Mouse (Mus musculus) testis, adult 2 months (tissue): ENCODE data around the gene Tssk2. TPM values are rescaled to one million over a fixed set of nuclear protein-coding genes. Genes with fewer than 3 reads are reported as not detected.
A peak's percentile ranks its signal among the peaks of the same experiment; 100 is the strongest.

Experiments used
- H3K27ac ChIP-seq: fragments of 200-500 bp; 2 replicates; pipeline ENCODE4 v1.5.1; 2012; ENCODE audit warnings: low read depth, low read length; ENCODE audit not compliant: control insufficient read depth, insufficient read depth
- H3K27me3 ChIP-seq: fragments of 200-500 bp; 2 replicates; pipeline ENCODE4 v1.6.1; 2012; ENCODE audit warnings: mild to moderate bottlenecking, low read length, moderate library complexity; ENCODE audit not compliant: control insufficient read depth, insufficient read depth
- H3K36me3 ChIP-seq: fragments of 200-500 bp; 2 replicates; pipeline ENCODE4 v1.6.1; 2012; ENCODE audit warnings: mild to moderate bottlenecking, low read length; ENCODE audit not compliant: control insufficient read depth, insufficient read depth
- H3K4me1 ChIP-seq: fragments of 200-500 bp; 2 replicates; pipeline ENCODE4 v1.6.1; 2012; ENCODE audit warnings: low read length; ENCODE audit not compliant: control insufficient read depth, insufficient read depth
- H3K4me3 ChIP-seq: fragments of 200-500 bp; 2 replicates; pipeline ENCODE4 v1.5.1; 2012; ENCODE audit warnings: low read depth, mild to moderate bottlenecking, low read length, moderate library complexity, mixed read lengths; ENCODE audit not compliant: control insufficient read depth
- CTCF ChIP-seq: fragments of 200-500 bp; IDR thresholded peaks from 2 replicates; pipeline ENCODE4 v1.5.1; 2012; ENCODE audit warnings: low read depth, mild to moderate bottlenecking, inconsistent platforms, low read length, moderate library complexity; ENCODE audit not compliant: control insufficient read depth, insufficient read depth, insufficient replicate concordance
- POLR2A ChIP-seq: fragments of 200-500 bp; IDR thresholded peaks from 2 replicates; pipeline ENCODE4 v1.6.1; 2012; ENCODE audit warnings: low read depth, mild to moderate bottlenecking, inconsistent platforms, low read length, moderate library complexity; ENCODE audit not compliant: control insufficient read depth
- polyA plus RNA-seq: library from polyadenylated mRNA; depleted of rRNA; stranded (reverse); fragments of >200 nt; gene quantifications from 2 replicates; pipeline ENCODE4 v1.2.3, GENCODE M21; 2012

Tssk2 gene
- polyA plus RNA-seq, 1 experiment: 898 TPM

DNA sequence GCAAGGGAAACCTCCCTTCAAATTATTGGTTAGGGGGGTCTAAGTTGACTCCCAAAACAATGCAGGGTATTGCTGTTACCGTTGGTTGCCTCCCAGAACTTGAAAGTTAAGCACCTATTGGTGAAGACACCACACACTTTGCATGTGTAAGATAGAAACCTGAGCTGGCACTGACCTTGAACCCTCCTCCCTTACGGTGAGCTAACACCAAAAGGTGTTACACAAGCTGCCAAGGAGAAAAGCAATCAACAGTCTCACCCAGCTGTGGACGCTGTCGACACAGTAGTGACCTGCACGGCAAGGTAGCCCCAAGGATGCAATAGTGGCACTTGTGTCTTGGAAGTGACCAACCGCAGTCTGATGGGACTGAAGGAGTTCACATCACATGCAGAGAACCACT, 14.3 kb upstream of the Tssk2 start:
- Histone ChIP-seq H3K27me3 (no peaks in the 10 kb centered on the region), H3K4me1 (peaks cover 2% of the 10 kb centered on the region; the same call in 1 of the 2 replicates), H3K36me3 (no peaks in the 10 kb centered on the region), H3K27ac (no peak overlapping the region), H3K4me3 (no peak overlapping the region)
- TF ChIP-seq CTCF: no peak
- no peak for TF ChIP-seq POLR2A

DNA sequence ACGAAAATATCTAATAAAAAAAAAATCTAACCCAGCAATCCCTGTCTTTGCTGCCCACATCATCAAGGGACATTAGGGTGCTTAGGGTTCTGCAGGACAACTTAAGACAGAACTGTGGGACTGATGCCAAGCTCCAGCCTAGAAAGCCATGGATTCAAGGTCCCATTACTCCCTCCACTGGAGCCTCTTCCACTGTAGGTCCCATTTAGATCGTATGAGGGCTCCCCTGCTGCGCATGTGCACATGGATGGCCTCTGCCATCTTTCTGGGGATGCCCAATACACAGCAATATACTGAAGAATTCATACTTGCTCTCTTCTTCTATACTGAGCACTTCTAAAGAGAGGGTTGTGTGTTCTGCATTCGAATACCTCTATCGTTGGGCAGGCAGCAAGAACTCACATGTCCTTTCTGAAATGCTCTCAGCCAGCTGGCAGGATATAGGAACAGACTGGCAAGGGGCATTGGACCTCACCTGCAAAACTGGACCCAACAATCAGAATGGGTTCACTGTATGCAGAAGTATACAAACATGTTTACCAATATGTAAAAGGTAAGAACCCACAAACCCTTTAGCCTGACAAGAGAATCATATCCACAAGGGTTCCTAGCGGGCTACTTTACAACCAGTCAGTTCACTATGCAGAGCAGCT, 8.6 kb upstream of the Tssk2 start:
- Histone ChIP-seq H3K4me1 (peaks cover 8% of the 10 kb centered on the region), H3K36me3 (no peaks in the 10 kb centered on the region), H3K27me3 (no peaks in the 10 kb centered on the region), H3K4me3 (peak overlapping the region; percentile 99), H3K27ac (no peak overlapping the region)
- TF ChIP-seq POLR2A (no peak), CTCF (no peak)

DNA sequence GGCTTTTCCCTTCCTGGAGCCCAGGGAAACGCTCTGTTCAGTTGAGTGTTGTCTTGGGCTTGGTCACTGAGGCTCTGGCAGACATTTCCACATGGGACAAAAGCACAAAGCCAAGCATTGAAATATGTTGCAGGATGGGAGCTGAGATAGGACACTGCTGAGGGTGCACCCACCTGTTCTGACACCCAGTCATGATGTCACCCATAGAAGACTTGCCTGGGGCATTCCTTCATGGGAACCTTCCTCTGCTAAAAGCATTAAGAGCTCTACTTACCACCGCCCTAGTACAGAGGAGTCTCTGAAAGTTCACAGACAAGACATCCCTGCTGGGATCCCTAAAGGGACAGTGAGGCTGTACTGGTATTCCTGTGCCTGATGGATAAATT, 8.1 kb upstream of the Tssk2 start:
- no peaks in the 10 kb centered on the region for H3K36me3 ChIP-seq
- peak overlapping the region; percentile 99 for H3K4me3 ChIP-seq
- H3K27me3 ChIP-seq: no peaks in the 10 kb centered on the region
- TF ChIP-seq CTCF (no peak), POLR2A (no peak)
- no peak overlapping the region for H3K27ac ChIP-seq
- H3K4me1 ChIP-seq: peaks cover 8% of the 10 kb centered on the region

DNA sequence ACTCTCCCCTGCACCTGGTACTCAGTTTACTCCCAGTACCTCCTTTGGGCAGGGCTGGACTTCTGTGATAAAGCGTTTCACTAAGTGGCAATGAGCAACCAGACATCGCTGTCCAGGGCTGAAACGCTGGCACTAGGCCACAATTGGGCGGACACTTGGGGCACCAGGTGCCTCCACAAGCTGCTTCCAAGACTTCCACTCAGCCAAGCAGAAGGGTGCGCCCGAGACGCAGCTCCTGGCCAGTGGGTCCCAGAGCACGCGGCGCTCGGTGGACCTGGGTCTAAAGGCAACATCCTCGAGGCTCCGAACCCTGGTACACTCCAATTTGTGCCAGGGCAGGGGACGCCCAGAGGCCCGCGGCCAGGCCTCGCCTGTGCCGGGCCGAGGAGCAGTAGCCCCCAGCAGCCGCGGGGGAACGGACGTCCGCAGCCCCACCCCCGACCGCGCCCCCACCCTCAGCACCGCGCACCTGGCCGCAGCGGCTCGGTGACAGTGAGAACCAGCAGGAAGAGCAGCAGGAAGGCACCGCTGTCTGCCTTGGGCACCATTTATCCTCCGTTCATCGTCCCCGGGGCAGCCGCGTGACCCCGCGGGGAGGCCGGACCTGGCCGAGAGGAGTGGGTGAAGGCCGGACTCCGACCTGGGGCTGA, 7.4 kb upstream of the Tssk2 start:
- peak overlapping the region; percentile 95 for H3K27ac ChIP-seq
- peaks cover 8% of the 10 kb centered on the region for H3K4me1 ChIP-seq
- H3K4me3 ChIP-seq: peak overlapping the region; percentile 99
- TF ChIP-seq POLR2A (no peak), CTCF (no peak)
- H3K27me3 ChIP-seq: no peaks in the 10 kb centered on the region
- H3K36me3 ChIP-seq: no peaks in the 10 kb centered on the region

DNA sequence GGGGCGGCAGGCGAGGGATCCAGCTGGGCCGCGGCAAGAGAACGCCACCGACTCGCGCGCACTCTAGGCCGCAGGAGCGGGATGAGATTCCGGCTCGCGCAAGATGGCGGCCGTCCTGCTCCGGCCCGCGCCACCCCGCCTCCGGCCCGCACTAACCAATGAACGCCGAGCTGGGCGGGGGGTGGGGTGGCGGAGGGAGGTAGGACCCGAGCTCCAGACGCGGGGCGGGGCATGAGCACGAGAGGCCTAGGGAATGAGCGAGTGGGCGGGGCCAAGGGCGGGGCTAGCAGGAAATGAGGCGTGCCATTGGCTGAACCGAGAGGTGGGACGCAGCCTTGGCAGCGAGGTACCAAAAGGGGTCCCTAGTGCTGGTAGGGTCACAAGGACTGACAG, 6.9 kb upstream of the Tssk2 start, which contains the start of gene Gm20518:
Gm20518 (minus strand) TSS at position 105 of the 393 bp plus-strand sequence.
- peak; percentile 63 for TF ChIP-seq POLR2A
- no peak for TF ChIP-seq CTCF
- peak within 1 kb of the TSS; percentile 95 for H3K27ac ChIP-seq
- H3K4me1 ChIP-seq: peaks cover 8% of the 10 kb centered on the region
- H3K27me3 ChIP-seq: no peaks in the 10 kb centered on the region
- peak within 1 kb of the TSS; percentile 99 for H3K4me3 ChIP-seq
- no peaks in the 10 kb centered on the region for H3K36me3 ChIP-seq

DNA sequence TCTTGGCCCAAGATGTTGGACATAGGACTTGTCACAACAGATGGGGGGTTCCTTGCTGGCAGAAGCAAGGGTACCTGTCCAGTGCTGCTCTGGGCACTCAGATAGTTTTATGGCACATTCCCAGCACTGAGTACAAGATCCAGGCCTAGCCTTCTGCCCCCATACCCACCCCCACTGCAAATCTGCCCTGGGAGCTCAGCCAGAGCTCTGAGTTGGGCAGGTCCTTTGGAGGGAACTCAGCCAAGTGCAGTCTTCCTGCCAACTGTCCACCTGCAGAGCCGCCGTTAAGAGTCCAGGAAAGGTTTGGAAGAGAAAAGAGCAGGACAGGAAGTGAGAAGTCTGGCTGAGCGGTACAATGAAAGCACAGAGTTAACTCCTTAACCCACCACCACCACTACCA, 5.8 kb upstream of the Tssk2 start:
- no peaks in the 10 kb centered on the region for H3K36me3 ChIP-seq
- H3K4me3 ChIP-seq: peak overlapping the region; percentile 90
- no peaks in the 10 kb centered on the region for H3K27me3 ChIP-seq
- H3K4me1 ChIP-seq: peaks cover 8% of the 10 kb centered on the region
- H3K27ac ChIP-seq: no peak overlapping the region
- TF ChIP-seq CTCF: no peak
- TF ChIP-seq POLR2A: no peak

DNA sequence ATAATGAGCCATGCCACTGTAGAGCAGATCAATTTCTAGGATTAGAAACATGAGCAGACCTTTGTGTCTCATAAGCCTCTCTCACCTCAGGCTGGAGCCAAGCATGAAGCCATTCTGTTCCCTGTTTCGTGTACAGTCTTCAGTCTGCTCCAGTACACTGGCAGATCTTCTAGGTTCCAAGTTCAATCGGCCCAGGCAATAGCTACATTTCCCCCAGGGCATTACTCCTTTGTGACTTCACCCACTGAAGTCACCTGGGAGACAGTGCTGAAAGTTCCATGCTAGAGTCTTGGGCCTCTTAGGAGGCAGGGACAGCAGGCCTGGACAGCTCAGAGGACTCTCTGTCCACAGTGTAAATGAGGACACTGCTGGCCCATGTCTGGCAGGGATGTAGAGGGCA, 4.5 kb upstream of the Tssk2 start, which contains the start of gene Tssk1:
Tssk1 (plus strand) TSS at position 301 of the 400 bp plus-strand sequence.
- peak; percentile 73; the same call in 1 of the 2 replicates for TF ChIP-seq POLR2A
- TF ChIP-seq CTCF: no peak
- H3K4me1 ChIP-seq: peaks cover 8% of the 10 kb centered on the region

More for the DNA sequence above, 4.5 kb upstream of the Tssk2 start, which contains the start of gene Tssk1:
- no peaks in the 10 kb centered on the region for H3K27me3 ChIP-seq
- no peaks in the 10 kb centered on the region for H3K36me3 ChIP-seq
- H3K27ac ChIP-seq: peak within 1 kb of the TSS; percentile 84
- H3K4me3 ChIP-seq: peak within 1 kb of the TSS; percentile 90
